Comparison of ENCODE assay signal across 9 mouse cellular contexts in genomic region chr13:46875377-46875776, GRCm38 (mm10). TPM values are rescaled to one million over a fixed set of nuclear protein-coding genes. Genes with fewer than 3 reads are reported as not detected.
A peak's percentile ranks its signal among the peaks of the same experiment; 100 is the strongest.
DNase-seq lines count a peak whose midpoint lies in the region; ATAC-seq and TF ChIP-seq lines count a peak whose summit lies in the region.
"Had no signal": no experiment of that assay in that cellular context is flagged by ENCODE, and none has a peak within 500 bp of the region (broad histone marks: within the 10 kb centered on the region; RNA-seq: fewer than 3 reads in every experiment).

No protein-coding gene starts in this region.

- no peak for TF ChIP-seq CTCF in heart, adult 2 months (IDR thresholded peaks at IDR 0.05)
- TF ChIP-seq CTCF in intestine, postnatal 0 days (IDR thresholded peaks at IDR 0.05; ENCODE audit: low read depth), result no peak

- 29% methylated on average over 6 of the region's 6 CpGs for WGBS in heart, adult 2 months
- 26% methylated on average over 6 of the region's 6 CpGs for WGBS in intestine, postnatal 0 days
- 49% methylated on average over 6 of the region's 6 CpGs for WGBS in liver, embryonic 11.5 days
- WGBS in hindbrain, embryonic 13.5 days, result 79% methylated on average over 6 of the region's 6 CpGs
- 72% methylated on average over 6 of the region's 6 CpGs for WGBS in hindbrain, embryonic 16.5 days

- H3K79me2 ChIP-seq in heart, adult 2 months (replicated peaks; ENCODE audit: control insufficient read depth, insufficient read depth, low read length), result peaks cover 8% of the 10 kb centered on the region

- no peak overlapping the region for H3K4me2 ChIP-seq in intestine, postnatal 0 days (replicated peaks; ENCODE audit: low read depth)
- H3K4me2 ChIP-seq in liver, embryonic 11.5 days, result no peak overlapping the region
- H3K4me2 ChIP-seq in hindbrain, embryonic 13.5 days, result no peak overlapping the region
- no peak overlapping the region for H3K4me2 ChIP-seq in hindbrain, embryonic 16.5 days (ENCODE audit: low read length)

- peak overlapping the region; percentile 83 for H3K27ac ChIP-seq in heart, adult 2 months
- no peak overlapping the region for H3K27ac ChIP-seq in intestine, postnatal 0 days (ENCODE audit: low read depth, low read length)
- H3K27ac ChIP-seq in liver, embryonic 11.5 days (ENCODE audit: low read depth, low read length), result no peak overlapping the region
- H3K27ac ChIP-seq in hindbrain, embryonic 13.5 days, result no peak overlapping the region
- no peak overlapping the region for H3K27ac ChIP-seq in hindbrain, embryonic 16.5 days (ENCODE audit: low read depth, low read length)

- peaks cover 6% of the 10 kb centered on the region for H3K36me3 ChIP-seq in heart, adult 2 months (ENCODE audit: control insufficient read depth, insufficient read depth, low read length)
- no peaks in the 10 kb centered on the region for H3K36me3 ChIP-seq in intestine, postnatal 0 days (ENCODE audit: control insufficient read depth, insufficient read depth)
- H3K36me3 ChIP-seq in liver, embryonic 11.5 days (ENCODE audit: control insufficient read depth, insufficient read depth, low read length), result no peaks in the 10 kb centered on the region
- no peaks in the 10 kb centered on the region for H3K36me3 ChIP-seq in hindbrain, embryonic 13.5 days
- H3K36me3 ChIP-seq in hindbrain, embryonic 16.5 days (ENCODE audit: control insufficient read depth, insufficient read depth, low read length), result no peaks in the 10 kb centered on the region

- peak; percentile 59; the same call in 1 of the 2 replicates for ATAC-seq in intestine, postnatal 0 days
- ATAC-seq in liver, embryonic 11.5 days (replicated peaks; ENCODE audit: low FRiP score), result peak; percentile 66
- no peak for ATAC-seq in hindbrain, embryonic 13.5 days (ENCODE audit: low FRiP score)
- ATAC-seq in hindbrain, embryonic 16.5 days, result no peak
- ATAC-seq: inflammation-experienced regulatory T-cells, adult 6 months had no signal

- intact Hi-C loops in heart, adult 2 months (cut with DNase I), result no loop called here
- intact Hi-C loops in heart, postnatal 25 days (cut with DNase I), result no loop called here

- no peak for TF ChIP-seq EP300 in heart, adult 2 months (IDR thresholded peaks at IDR 0.05; ENCODE audit: insufficient read depth, low read depth, low read length)

- DNase-seq in heart, adult 2 months, result peak; percentile 41 to 48
- no peak for DNase-seq in heart, postnatal 25 days (ENCODE audit: low spot score)
- DNase-seq in liver, embryonic 11.5 days (ENCODE audit: low spot score), result no peak
- peak; percentile 90 for DNase-seq in lung, postnatal 10 days
- DNase-seq: spleen, adult 18-20 months had no signal

- H3K27me3 ChIP-seq in heart, adult 2 months (ENCODE audit: control insufficient read depth, insufficient read depth, low read length), result no peaks in the 10 kb centered on the region
- H3K27me3 ChIP-seq in intestine, postnatal 0 days (replicated peaks; ENCODE audit: control insufficient read depth, insufficient read depth, low read length), result no peaks in the 10 kb centered on the region
- H3K27me3 ChIP-seq in liver, embryonic 11.5 days (replicated peaks; ENCODE audit: control insufficient read depth, insufficient read depth, low read length), result no peaks in the 10 kb centered on the region
- no peaks in the 10 kb centered on the region for H3K27me3 ChIP-seq in hindbrain, embryonic 13.5 days
- no peaks in the 10 kb centered on the region for H3K27me3 ChIP-seq in hindbrain, embryonic 16.5 days (replicated peaks; ENCODE audit: control insufficient read depth, insufficient read depth, low read length)

- no peak overlapping the region for H3K9ac ChIP-seq in heart, adult 2 months (ENCODE audit: low read depth, low read length)
- H3K9ac ChIP-seq in intestine, postnatal 0 days (ENCODE audit: low read depth, low read length), result no peak overlapping the region
- no peak overlapping the region for H3K9ac ChIP-seq in liver, embryonic 11.5 days (ENCODE audit: low read depth, low read length)
- H3K9ac ChIP-seq in hindbrain, embryonic 13.5 days, result no peak overlapping the region
- H3K9ac ChIP-seq in hindbrain, embryonic 16.5 days (ENCODE audit: low read depth, low read length), result no peak overlapping the region

- TF ChIP-seq POLR2A in heart, adult 2 months (IDR thresholded peaks at IDR 0.05; ENCODE audit: insufficient read depth, low read depth, low read length), result no peak

- H3K9me3 ChIP-seq in intestine, postnatal 0 days (ENCODE audit: control insufficient read depth), result no peaks in the 10 kb centered on the region
- no peaks in the 10 kb centered on the region for H3K9me3 ChIP-seq in liver, embryonic 11.5 days (ENCODE audit: control insufficient read depth, low read length)
- no peaks in the 10 kb centered on the region for H3K9me3 ChIP-seq in hindbrain, embryonic 13.5 days
- H3K9me3 ChIP-seq in hindbrain, embryonic 16.5 days (ENCODE audit: control insufficient read depth, low read length), result no peaks in the 10 kb centered on the region

- H3K4me3 ChIP-seq in heart, adult 2 months, result no peak overlapping the region
- no peak overlapping the region for H3K4me3 ChIP-seq in intestine, postnatal 0 days (ENCODE audit: low read depth, low read length)
- H3K4me3 ChIP-seq in liver, embryonic 11.5 days (ENCODE audit: low read depth, low read length), result no peak overlapping the region
- no peak overlapping the region for H3K4me3 ChIP-seq in hindbrain, embryonic 13.5 days
- H3K4me3 ChIP-seq in hindbrain, embryonic 16.5 days (ENCODE audit: low read length), result no peak overlapping the region

- H3K4me1 ChIP-seq in heart, adult 2 months (ENCODE audit: control insufficient read depth, insufficient read depth, low read length), result peaks cover 25% of the 10 kb centered on the region
- H3K4me1 ChIP-seq in intestine, postnatal 0 days (replicated peaks; ENCODE audit: control insufficient read depth, insufficient read depth, low read length), result peaks cover 3% of the 10 kb centered on the region; the same call in 1 of the 2 replicates
- peaks cover 8% of the 10 kb centered on the region for H3K4me1 ChIP-seq in liver, embryonic 11.5 days (replicated peaks; ENCODE audit: control insufficient read depth, insufficient read depth, low read length)
- peaks cover 32% of the 10 kb centered on the region for H3K4me1 ChIP-seq in hindbrain, embryonic 13.5 days (replicated peaks)
- H3K4me1 ChIP-seq in hindbrain, embryonic 16.5 days (ENCODE audit: control insufficient read depth, insufficient read depth, low read depth, low read length), result no peaks in the 10 kb centered on the region

RNA-seq across cellular contexts. Expression of gene Kif13a, which starts 54.3 kb away (rescaled TPM):
- total RNA-seq in heart, adult 2 months (2021), result 100 to 1,000 TPM; 108 to 113 TPM
- polyA plus RNA-seq in heart, adult 2 months (2012; rRNA removed), result 49.8 and 75.4 TPM in 2 replicates
- total RNA-seq in heart, postnatal 25 days (2021), result 100 to 1,000 TPM; 109 to 118 TPM
- 11.3 and 12.3 TPM in 2 replicates for polyA plus RNA-seq in intestine, postnatal 0 days (2015; fragmentation: Nextera tagmentation; extraction: Ambion mirVana)
- polyA plus RNA-seq in liver, embryonic 11.5 days (2014; fragmentation: Nextera tagmentation; extraction: Ambion mirVana), result 9.3 and 13.8 TPM in 2 replicates
- 11.2 and 11.6 TPM in 2 replicates for polyA plus RNA-seq in hindbrain, embryonic 13.5 days (2015; fragmentation: Nextera tagmentation; extraction: Ambion mirVana)
- polyA plus RNA-seq in hindbrain, embryonic 16.5 days (2015; fragmentation: Nextera tagmentation; extraction: Ambion mirVana), result 8.0 and 8.9 TPM in 2 replicates

Comparison
In these comparisons a context has a peak if more than half of its experiments do, and no peak if none do; other contexts are left out.
1. DNase-seq: peak in heart, adult 2 months (2 of 2) and lung, postnatal 10 days (single experiment); none in heart, postnatal 25 days (single experiment) and liver, embryonic 11.5 days (single experiment).
2. ATAC-seq: peak in intestine, postnatal 0 days (single experiment) and liver, embryonic 11.5 days (single experiment); none in hindbrain, embryonic 13.5 days (single experiment) and hindbrain, embryonic 16.5 days (single experiment).